Mouse (Mus musculus): ENCODE results near the gene Apobec3. TPM values are rescaled to one million over a fixed set of nuclear protein-coding genes. Genes with fewer than 3 reads are reported as not detected.
"Not testable (repeated sequence)": the region's sequence is repeated elsewhere in the genome, so short reads cannot be mapped to it uniquely, and the experiment has no call there.

The Apobec3 gene
- polyA plus RNA-seq, 1 experiment = 7.1 TPM

DNA sequence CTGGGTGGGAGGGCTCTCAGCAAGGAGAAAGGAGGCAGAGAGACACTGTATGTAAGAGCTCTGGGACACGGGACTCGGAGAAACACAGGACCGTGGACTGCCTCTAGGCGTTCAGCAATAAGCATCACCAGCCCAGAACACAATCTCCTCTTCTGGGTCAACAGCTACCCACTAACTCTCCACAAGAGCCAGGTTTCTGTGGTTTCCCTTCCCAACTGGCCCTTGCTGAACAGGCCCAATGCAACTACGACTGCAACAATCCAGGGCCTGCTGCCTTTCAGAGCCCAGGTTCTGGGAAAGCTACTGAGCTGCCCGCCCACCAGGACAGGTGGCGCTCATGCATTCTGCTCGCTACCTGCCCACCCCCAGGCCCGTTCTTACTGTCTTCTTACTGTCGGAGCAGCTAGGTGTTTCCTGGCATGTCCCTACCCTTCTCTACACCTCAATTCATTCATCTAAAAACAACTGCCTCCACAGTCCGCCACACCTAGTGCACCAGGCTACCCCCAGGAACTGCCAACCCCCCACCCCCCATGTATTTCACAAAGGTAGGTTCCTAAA, 35.5 kb downstream of the Apobec3 start:
- no peak for DNase-seq (ENCODE audit: extremely low spot score in 1 of 2, low spot score in 1 of 2)

DNA sequence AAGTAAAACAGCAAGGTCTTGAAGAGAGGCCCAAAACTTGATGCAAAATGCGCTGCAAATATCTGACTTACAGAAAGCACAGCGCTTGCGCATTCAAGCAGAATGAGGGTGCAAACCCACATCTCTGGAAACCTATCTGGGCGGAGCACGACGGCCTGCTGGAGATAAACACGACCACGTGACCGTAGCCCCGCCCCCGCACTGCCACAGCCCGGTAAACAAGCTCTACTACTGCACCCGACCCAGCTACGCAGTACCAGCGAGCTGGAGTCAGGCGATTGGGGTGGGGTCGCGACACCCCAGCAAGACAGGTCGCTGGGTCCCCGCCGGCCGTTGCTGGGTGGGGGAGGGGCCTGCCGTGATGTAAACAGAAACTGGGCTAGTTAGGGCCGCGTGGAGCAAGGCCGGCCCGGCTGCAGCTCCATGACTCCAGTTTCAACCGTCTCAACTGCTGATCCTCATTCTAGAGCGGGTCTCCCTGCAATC, 36.2 kb downstream of the Apobec3 start:
- DNase-seq (ENCODE audit: extremely low spot score in 1 of 2, low spot score in 1 of 2) = peak; percentile 88 to 93

DNA sequence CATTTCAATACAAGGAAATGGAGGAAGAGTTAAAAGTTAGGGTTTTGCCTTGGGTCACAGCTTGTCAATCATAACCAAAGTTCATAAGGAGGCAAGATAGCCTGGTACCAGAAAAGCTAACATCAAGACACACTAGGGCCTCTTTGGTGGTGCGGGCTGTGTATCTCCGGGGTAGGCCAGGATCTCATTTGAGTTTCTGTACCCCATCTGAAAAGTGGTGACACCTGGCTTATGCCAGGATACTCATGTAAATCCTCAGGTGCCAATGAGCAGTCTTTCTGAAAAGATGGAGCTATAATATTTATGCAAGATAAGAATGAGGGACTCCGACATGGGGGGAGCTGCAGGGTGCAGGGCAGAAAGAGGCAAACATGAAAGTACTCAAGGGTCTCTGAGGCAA, 36.9 kb downstream of the Apobec3 start:
- DNase-seq (ENCODE audit: extremely low spot score in 1 of 2, low spot score in 1 of 2) = no peak

DNA sequence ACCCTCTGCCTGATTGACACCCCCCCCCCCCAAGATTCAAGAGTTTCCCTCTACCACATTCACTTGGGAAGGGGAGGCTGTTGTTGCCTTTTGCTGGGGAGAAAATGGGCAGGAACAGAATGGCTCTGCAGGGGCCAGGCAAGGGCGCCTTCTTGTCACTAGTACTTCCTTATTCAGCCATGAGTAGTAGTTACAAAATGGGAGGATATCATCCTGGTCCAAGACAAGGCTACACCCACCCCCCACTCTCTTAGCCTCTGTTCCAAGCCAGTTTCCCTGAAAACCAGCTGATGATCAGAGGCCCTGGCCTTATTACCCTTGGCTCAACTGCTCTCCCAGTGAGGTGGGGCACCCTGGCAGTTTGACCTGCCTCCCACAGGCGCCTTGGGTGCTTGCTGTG, 37.3 kb downstream of the Apobec3 start:
- no peak for DNase-seq (ENCODE audit: extremely low spot score in 1 of 2, low spot score in 1 of 2)

DNA sequence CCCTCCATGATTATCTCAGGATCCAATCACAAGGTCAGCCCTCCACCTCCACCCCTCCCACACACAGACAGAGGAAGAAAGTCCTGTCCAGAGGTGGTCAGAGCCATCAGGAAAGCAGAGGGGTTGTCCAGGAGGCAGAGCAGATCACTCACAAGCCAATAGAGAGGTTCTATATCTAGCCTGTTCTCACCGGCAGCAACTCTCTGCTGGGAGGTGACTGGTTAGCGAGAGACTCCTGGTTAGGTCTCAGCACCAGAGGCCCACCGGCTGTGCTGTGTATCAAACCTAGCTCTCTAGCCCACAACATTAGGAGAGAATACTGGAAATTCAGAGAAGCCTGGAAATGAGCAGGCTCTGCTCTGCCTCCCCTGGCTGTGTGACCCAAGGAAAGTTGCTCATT, 38.3 kb downstream of the Apobec3 start:
- no peak for DNase-seq (ENCODE audit: extremely low spot score in 1 of 2, low spot score in 1 of 2)

DNA sequence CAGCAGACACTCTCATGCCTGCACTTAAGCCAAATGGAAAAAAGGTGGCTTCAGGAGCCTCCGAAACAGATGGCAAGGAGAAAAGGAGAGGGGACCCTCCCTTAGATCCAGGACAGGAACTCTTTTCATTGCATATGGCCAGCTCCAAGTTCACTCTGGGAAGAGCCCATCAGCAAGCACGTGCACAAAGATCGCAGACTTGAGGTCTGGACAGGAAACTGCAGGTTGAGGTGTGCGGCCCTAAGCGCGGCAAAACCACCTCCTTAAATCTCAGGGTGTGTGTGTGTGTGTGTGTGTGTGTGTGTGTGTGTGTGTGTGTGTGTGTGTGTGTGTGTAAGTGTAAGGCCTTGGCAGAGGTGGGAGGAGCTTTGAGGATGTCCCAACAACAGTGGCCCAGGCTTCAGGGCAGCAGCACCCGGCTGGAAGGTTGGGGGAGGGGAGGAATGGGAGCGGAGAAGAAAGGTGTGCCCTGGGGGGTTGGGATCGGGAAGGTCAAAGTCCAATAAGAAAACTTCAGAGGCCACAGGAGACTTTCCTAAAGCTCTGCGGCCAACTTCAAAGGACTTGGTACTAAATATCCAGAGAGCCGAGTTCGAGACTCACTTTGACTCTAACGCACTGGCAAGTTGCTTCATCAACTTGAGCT, 40.2 kb downstream of the Apobec3 start:
- DNase-seq (ENCODE audit: extremely low spot score in 1 of 2, low spot score in 1 of 2) = no peak

DNA sequence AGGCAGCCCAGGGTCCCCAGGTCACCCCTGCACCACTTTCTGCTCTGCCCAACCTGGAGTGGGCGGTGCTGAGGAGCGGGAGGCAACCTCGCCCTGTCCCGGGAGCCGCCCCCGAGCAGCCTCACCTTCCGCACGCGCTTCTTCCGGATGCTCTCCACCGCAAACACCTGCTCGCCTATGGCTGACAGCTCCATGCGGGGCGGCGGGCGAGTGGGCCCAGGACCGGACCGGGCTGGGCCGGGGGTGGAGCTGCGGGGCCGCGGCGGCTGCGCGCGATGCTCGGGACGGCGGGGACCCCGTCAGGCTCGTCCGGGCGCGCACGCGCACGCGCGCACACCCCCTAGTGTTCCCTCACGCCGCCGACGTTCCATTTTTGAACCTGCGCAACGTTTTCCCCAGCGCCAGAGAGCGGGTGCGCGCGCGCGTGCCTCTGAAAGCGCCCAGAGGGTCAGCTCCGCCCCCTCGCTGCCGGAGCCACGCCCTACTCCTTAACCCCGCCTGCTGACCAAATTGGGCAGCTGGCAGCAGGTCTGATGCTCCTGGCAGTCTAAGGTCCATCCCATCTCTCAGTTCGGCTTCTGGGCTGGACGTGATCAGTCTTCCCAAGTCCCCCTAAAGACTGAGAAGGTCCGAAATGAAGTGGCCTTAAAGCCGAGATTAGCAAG, 41.0 kb downstream of the Apobec3 start:
- DNase-seq (ENCODE audit: extremely low spot score in 1 of 2, low spot score in 1 of 2) = peak; percentile 81 to 95

DNA sequence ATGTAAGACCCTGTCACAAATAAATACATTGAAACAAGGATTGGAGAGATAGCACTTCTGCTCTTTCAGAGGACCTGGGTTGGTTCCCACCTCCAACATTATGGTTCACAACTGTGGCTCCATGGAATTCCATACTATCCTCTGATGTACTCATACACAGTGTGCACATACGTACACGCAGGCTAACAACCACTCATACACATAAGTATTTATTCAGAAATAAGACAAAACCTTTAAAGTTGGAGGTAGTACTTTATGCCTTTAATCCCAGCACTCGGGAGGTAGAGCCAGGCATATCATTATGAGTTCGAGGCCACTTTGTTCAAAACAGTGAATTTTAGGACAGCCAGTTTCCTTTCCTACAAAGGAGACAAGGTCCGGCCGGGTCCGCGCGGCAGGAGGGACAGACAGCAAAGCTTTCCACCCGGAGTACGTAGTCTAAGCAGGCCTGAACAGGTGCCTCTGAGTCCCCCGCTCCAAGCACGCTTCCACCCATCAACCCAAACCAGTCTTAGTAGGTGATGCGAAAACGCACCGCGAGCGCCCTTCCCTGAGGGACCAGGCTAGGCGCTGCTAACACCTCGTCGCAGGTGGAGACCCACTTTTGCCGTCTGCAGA, 41.7 kb downstream of the Apobec3 start:
- no peak for DNase-seq (ENCODE audit: extremely low spot score in 1 of 2, low spot score in 1 of 2)

DNA sequence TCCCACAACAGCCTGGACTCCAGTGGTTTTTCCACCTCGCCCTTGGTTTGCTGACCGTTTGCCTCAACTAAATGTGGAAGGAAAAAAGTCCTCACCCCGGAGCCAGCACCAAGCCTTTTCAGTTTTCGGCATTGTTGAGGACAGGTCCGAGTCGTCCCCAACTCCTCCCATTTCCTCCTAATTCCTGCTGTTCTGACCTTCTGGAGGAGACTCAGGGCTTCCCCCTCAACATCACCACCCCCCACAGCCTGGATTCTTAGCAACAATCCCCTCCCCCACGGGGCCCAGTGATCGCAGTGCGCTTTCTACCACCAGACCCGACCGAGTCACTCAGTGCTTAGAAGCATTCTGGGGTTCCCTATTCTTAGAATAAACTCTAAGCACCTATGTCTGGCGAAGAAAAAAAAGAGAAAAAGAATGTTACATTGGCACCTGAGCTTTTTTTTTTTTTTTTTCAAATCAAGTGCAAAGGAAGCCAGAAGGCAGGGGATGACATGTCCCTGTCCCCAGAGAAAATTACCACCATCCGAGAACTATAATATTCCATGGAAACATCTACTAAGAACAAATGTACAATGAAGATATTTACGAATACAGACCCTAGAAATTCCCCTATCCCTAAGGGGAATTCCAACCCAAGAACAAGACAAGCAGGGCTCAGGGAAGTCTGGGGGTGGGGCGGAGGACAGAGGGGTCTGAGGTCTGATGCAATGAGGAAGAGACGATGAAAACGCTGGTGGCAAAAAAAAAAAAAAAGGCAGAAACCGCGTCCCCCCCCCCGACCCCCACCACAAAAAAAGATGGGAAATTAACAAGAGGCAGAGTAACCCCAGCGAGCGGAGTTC, 42.4 kb downstream of the Apobec3 start:
- no peak for DNase-seq (ENCODE audit: extremely low spot score in 1 of 2, low spot score in 1 of 2)

DNA sequence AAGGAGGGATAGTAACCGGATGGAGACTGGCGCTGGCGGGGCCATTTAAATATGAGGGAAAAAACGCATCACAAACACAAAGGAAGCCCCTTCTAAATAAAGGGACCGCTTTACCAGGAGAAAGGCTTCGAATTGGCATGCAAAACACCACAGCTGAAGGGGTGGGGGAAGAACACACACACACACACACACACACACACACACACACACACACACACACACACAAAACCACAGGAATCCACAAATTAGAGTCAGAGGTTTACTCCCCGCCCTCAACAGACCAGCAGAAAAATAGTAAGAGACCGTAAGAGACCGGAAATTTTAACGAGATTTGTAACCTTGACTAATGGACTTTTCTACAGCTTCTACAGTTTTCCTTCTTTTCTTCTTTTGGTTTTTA, 43.3 kb downstream of the Apobec3 start:
- no peak for DNase-seq (ENCODE audit: extremely low spot score in 1 of 2, low spot score in 1 of 2)

DNA sequence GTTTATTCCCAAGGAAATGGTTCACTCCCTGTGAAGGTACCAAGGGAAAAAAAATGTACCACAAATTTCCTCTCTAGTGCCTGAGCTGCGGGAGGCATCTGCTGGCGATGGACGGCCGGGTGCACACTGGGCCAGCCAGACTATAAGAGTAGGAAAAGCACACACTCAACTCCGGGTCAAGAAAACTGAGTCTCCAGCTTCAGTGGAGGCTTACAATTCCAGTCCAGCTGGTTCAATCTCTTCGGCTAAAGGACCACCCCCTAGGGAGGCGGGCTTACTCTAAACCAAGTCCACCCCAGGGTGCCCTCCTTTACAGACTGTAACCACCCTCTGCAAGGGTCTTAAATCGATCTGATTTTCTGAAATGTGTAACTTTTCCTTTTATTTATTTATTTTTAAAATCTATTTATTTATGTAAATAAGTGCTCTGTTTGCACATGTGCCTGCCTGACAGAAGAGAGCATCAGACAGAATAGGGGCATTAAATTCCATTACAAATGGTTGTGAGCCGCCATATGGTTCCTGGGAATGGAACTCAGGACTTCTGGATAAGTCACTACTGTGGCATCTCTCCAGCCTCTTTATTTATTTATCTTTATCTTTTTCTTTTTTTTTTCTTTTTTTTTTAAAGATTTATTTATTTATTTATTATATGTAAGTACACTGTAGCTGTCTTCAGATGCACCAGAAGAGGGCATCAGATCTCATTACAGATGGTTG, 44.4 kb downstream of the Apobec3 start:
- no peak for DNase-seq (ENCODE audit: extremely low spot score in 1 of 2, low spot score in 1 of 2)

DNA sequence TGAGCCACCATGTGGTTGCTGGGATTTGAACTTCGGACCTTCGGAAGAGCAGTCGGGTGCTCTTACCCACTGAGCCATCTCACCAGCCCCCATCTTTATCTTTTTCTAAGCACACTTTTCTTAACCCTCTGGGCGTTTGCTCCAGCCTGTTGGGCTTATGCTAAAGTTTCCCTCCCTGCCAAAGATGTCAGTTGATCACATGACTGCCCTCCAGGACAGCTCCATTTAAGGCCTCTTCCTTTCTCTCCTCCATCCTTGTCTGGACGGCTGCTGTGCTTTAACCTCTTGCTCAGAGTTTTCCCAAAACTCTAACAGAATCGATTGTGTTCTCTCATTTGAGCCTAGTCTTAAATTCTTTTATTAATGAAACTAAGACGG, 44.9 kb downstream of the Apobec3 start:
- DNase-seq (ENCODE audit: extremely low spot score in 1 of 2, low spot score in 1 of 2) = no peak

DNA sequence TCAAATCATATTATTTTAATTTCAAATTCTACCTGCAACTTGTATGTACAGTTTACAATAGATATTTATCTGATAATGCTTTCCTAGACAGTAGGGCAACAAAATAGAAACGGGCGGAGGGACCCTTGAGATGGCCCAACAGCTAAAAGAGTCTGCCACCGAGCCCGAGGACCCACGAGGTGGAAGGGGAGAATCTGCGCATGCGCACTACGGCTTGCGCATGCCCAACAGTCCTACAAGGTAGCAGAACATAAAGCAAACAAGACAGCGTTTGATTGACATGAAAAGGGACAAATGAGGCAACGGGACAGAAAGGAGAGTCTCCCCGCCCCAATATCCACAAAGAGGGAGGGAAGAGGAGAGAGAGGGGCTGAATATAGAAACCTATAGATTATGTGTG, 47.6 kb downstream of the Apobec3 start:
- no peak for DNase-seq (ENCODE audit: extremely low spot score in 1 of 2, low spot score in 1 of 2)

DNA sequence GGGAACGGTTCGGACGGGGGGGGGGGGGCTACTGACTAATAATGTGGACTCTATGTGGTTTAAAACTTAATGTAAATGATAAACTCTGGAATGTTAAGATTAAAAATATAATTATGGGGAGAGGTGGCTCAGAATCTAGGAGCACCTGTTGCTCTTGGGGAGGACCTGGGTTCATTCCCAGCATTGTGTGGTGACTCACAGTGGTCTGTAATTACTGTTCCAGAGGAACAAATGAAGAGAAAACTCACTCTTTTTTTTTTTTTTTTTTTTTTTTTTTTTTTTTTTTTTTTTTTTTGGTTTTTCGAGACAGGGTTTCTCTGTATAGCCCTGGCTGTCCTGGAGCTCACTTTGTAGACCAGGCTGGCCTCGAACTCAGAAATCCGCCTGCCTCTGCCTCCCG, 48.0 kb downstream of the Apobec3 start:
- DNase-seq (ENCODE audit: extremely low spot score in 1 of 2, low spot score in 1 of 2) = not testable (repeated sequence)

DNA sequence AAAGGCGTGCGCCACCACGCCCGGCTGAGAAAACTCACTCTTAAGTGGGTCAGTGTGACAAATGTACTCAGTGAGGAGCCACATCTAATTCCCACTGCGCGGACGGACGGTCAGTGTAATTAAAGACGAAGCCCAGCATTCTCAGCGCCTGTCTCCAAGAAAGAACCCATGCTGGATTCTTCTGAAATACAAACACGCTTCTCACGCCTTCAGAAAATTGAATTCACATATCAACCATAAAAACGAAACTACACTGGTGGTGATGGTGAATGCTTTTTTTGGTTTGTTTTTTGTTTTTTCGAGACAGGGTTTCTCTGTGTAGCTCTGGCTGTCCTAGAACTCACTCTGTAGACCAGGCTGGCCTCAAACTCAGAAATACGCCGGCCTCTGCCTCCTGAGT, 48.5 kb downstream of the Apobec3 start:
- DNase-seq (ENCODE audit: extremely low spot score in 1 of 2, low spot score in 1 of 2) = no peak

DNA sequence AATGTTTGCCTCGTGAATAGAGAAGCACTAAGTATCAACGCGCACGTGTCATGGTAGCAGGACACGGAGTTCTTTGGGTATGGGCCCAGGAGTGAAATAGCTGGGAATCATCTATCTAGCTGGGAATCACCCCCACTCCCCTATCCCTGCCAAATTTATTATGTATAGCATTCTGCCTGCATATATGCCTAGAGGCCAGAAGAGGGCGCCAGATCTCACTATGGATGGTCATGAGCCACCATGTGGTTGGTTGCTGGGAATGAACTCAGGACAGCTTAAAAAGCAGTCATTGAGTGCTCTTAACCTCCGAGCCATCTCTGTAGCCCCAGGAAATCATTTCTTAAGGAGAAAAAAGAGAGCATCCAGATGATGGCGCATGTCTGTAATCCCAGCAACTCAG, 49.5 kb downstream of the Apobec3 start:
- DNase-seq (ENCODE audit: extremely low spot score in 1 of 2, low spot score in 1 of 2) = no peak

DNA sequence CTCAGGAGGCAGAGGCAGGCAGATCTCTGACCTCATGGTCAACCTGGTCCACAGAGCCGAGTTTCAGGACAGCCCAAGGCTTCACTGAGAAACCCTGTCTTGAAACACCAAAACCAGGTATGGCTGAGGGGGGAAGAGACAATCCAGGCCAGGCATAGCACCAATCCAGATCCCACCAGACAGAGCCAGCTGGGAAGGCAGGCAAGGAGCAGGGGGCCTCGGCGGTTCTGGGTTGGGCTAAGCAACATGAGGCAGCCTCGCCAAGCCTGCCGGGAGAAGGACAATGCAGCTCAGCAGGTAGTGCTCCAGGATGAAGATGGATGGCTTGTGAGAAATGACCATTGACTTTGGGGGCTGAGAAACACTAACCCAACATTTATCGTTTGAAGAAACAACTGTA, 51.1 kb downstream of the Apobec3 start:
- DNase-seq (ENCODE audit: extremely low spot score in 1 of 2, low spot score in 1 of 2) = no peak

DNA sequence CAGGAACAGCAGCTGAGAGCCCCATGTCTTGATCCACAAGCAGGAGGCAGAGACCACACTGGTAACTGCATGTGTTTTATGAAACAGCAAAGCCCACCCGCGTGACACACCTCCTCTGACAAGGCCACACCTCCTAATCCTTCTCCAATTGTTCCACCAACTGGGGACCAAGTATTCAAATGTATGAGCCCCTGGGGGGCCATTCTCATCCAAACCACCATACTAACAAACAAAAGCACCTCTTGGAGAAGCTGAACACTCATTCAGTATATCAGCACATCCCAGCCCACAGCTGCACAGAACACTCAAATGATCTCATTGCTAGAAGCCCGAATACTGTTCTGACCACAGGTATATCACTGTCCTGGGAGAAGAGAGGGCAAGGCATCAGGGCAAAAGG, 52.1 kb downstream of the Apobec3 start:
- DNase-seq (ENCODE audit: extremely low spot score in 1 of 2, low spot score in 1 of 2) = no peak

DNA sequence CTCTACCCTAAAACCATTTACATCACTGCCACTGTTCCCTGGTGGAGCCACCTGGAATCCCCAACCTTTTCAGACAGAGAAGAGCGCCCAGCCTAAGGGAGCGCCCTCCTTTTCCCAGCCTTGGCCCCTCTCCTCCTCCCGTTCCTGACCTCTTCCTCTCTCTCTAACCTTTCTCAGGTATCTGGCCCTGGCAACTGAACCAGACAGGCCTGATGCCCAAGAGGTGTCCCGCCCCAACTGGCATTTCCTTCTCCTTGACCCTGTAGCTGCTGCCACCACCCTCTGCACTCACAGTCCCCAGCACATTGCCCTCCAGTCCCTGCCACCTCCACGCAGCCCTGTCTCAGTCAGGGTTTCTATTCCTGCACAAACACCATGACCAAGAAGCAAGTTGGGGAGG, 53.5 kb downstream of the Apobec3 start:
- DNase-seq (ENCODE audit: extremely low spot score in 1 of 2, low spot score in 1 of 2) = no peak

DNA sequence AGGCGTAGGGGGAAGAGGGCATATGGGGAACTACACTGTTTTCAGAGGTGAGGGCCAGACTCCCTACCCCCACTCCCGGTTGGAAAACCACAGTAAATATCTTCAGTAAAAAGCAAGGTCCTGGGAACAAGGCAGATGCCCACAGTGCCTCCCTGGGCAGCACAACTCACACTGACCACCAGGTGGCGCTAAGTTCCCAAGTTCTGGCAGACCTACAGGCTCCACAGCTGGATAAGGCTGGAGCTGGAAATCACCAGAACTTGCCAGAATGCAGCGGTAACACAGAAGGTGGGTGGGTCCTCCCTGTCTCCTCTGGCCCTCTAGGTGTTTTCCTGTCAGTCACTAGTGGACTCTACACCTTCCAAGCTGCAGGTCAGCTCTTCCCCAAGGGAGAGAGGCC, 54.6 kb downstream of the Apobec3 start:
- DNase-seq (ENCODE audit: extremely low spot score in 1 of 2, low spot score in 1 of 2) = peak; percentile 70 to 95
